Mouse (Mus musculus) central nervous system, embryonic 18 days (tissue): Measurements from ENCODE around the gene Suco. TPM values are rescaled to one million over a fixed set of nuclear protein-coding genes. Genes with fewer than 3 reads are reported as not detected.

Experiments used
- polyA plus RNA-seq: library from polyadenylated mRNA; depleted of rRNA; stranded (reverse); fragments of >200 nt; gene quantifications from 2 replicates; pipeline ENCODE4 v1.2.3, GENCODE M21; 2012; rRNA removed

Gene Suco
- 20.5 and 22.6 TPM in 2 replicates for polyA plus RNA-seq

GRCm38 (mm10) chr1:161876553-161877447 is at the start of gene Suco:
Gene Suco (minus strand): TSS chr1:161876682.

GRCm38 (mm10) chr1:161788339-161788738 is 88.1 kb downstream of the Suco start, which contains the start of gene Fasl:
Gene Fasl (minus strand): TSS chr1:161788495.

Other genes starting within 250 kb of the Suco start
- gene Fasl, start 88.2 kb downstream of the Suco start, polyA plus RNA-seq: 0.58 and 0.70 TPM in 2 replicates
- gene Pigc, start 92.5 kb upstream of the Suco start, polyA plus RNA-seq: 21.4 and 22.5 TPM in 2 replicates
- 0.13 TPM in 1 of 2 replicates, not detected in the other for gene 4930558K02Rik, start 103.0 kb upstream of the Suco start, polyA plus RNA-seq